Mouse (Mus musculus): ENCODE measurements around the gene Tet3. TPM values are rescaled to one million over a fixed set of nuclear protein-coding genes. Genes with fewer than 3 reads are reported as not detected.

Tet3 gene
- polyA plus RNA-seq, 1 experiment from 2014 or later = 45.1 TPM

GRCm38 (mm10) chr6:83442639-83443038, 16.2 kb downstream of the Tet3 start:
- no peak for DNase-seq (ENCODE audit: low spot score)
- 35% methylated on average over 3 of the region's 3 CpGs for WGBS
- Histone ChIP-seq H3K4me1 (peaks cover 94% of the 10 kb centered on the region), H3K36me3 (peaks cover 68% of the 10 kb centered on the region), H3K27ac (replicated peaks) (peak overlapping the region; percentile 97), H3K9me3 (replicated peaks) (no peaks in the 10 kb centered on the region), H3K4me3 (peak overlapping the region; percentile 78), H3K27me3 (ENCODE audit: low read depth, poor library complexity, severe bottlenecking) (no peaks in the 10 kb centered on the region)

- WGBS = under 1% methylated on average over 48 of the region's 48 CpGs
- H3K36me3 ChIP-seq = peaks cover 65% of the 10 kb centered on the region
These were observed 17.4 kb downstream of the Tet3 start for GRCm38 (mm10) chr6:83441259-83442061.

GRCm38 (mm10) chr6:83440510-83441258, 18.2 kb downstream of the Tet3 start:
- Histone ChIP-seq H3K27ac (replicated peaks) (peak overlapping the region; percentile 97), H3K4me3 (peak overlapping the region; percentile 78), H3K9me3 (replicated peaks) (no peaks in the 10 kb centered on the region), H3K36me3 (peaks cover 63% of the 10 kb centered on the region), H3K27me3 (ENCODE audit: low read depth, poor library complexity, severe bottlenecking) (no peaks in the 10 kb centered on the region), H3K4me1 (peaks cover 100% of the 10 kb centered on the region)
- peak; percentile 81 for DNase-seq (ENCODE audit: low spot score)
- 6% methylated on average over 26 of the region's 26 CpGs for WGBS

More at GRCm38 (mm10) chr6:83441259-83442061, 17.4 kb downstream of the Tet3 start:
- peak overlapping the region; percentile 97 for H3K27ac ChIP-seq (replicated peaks)
- peak overlapping the region; percentile 78 for H3K4me3 ChIP-seq
- H3K27me3 ChIP-seq (ENCODE audit: low read depth, poor library complexity, severe bottlenecking) = no peaks in the 10 kb centered on the region
- H3K9me3 ChIP-seq (replicated peaks) = no peaks in the 10 kb centered on the region
- peaks cover 100% of the 10 kb centered on the region for H3K4me1 ChIP-seq
- DNase-seq (ENCODE audit: low spot score) = peak; percentile 89

GRCm38 (mm10) chr6:83440197-83440509, 18.7 kb downstream of the Tet3 start:
- Histone ChIP-seq H3K9me3 (replicated peaks) (no peaks in the 10 kb centered on the region), H3K27me3 (ENCODE audit: low read depth, poor library complexity, severe bottlenecking) (no peaks in the 10 kb centered on the region), H3K4me1 (peaks cover 100% of the 10 kb centered on the region), H3K27ac (replicated peaks) (peak overlapping the region; percentile 97), H3K4me3 (peak overlapping the region; percentile 78), H3K36me3 (peaks cover 58% of the 10 kb centered on the region)
- no peak for DNase-seq (ENCODE audit: low spot score)
- WGBS = 20% methylated on average over 3 of the region's 3 CpGs

GRCm38 (mm10) chr6:83439781-83440180, 19.1 kb downstream of the Tet3 start:
- DNase-seq (ENCODE audit: low spot score) = no peak
- 74% methylated on average over 5 of the region's 5 CpGs for WGBS
- H3K27ac ChIP-seq (replicated peaks) = peak overlapping the region; percentile 97
- H3K27me3 ChIP-seq (ENCODE audit: low read depth, poor library complexity, severe bottlenecking) = no peaks in the 10 kb centered on the region
- H3K4me1 ChIP-seq = peaks cover 100% of the 10 kb centered on the region
- H3K4me3 ChIP-seq = peak overlapping the region; percentile 78
- H3K9me3 ChIP-seq (replicated peaks) = no peaks in the 10 kb centered on the region
- H3K36me3 ChIP-seq = peaks cover 56% of the 10 kb centered on the region

GRCm38 (mm10) chr6:83439119-83439767, 19.6 kb downstream of the Tet3 start:
- peak overlapping the region; percentile 78 for H3K4me3 ChIP-seq
- H3K27me3 ChIP-seq (ENCODE audit: low read depth, poor library complexity, severe bottlenecking) = no peaks in the 10 kb centered on the region
- peaks cover 60% of the 10 kb centered on the region for H3K36me3 ChIP-seq
- DNase-seq (ENCODE audit: low spot score) = no peak
- no peaks in the 10 kb centered on the region for H3K9me3 ChIP-seq (replicated peaks)
- whole genome bisulfite sequencing = 78% methylated on average over 13 of the region's 13 CpGs
- H3K4me1 ChIP-seq = peaks cover 100% of the 10 kb centered on the region
- H3K27ac ChIP-seq (replicated peaks) = peak overlapping the region; percentile 97

- H3K4me3 ChIP-seq = peak overlapping the region; percentile 78; the same call in 1 of the 2 replicates
- H3K4me1 ChIP-seq = peaks cover 100% of the 10 kb centered on the region
- no peak overlapping the region for H3K27ac ChIP-seq (replicated peaks)
- H3K9me3 ChIP-seq (replicated peaks) = no peaks in the 10 kb centered on the region
- H3K36me3 ChIP-seq = peaks cover 62% of the 10 kb centered on the region
- no peaks in the 10 kb centered on the region for H3K27me3 ChIP-seq (ENCODE audit: low read depth, poor library complexity, severe bottlenecking)
- WGBS = 87% methylated on average over 3 of the region's 3 CpGs
- DNase-seq (ENCODE audit: low spot score) = no peak
These were observed 20.3 kb downstream of the Tet3 start for GRCm38 (mm10) chr6:83438584-83438983.

- Histone ChIP-seq H3K9me3 (replicated peaks) (no peaks in the 10 kb centered on the region), H3K4me3 (peak overlapping the region; percentile 27; the same call in 1 of the 2 replicates), H3K27ac (replicated peaks) (0 out of 2 replicates have a peak overlapping the region, but pooled peaks have one; percentile 14), H3K4me1 (peaks cover 99% of the 10 kb centered on the region), H3K36me3 (peaks cover 66% of the 10 kb centered on the region), H3K27me3 (ENCODE audit: low read depth, poor library complexity, severe bottlenecking) (no peaks in the 10 kb centered on the region)
- DNase-seq (ENCODE audit: low spot score) = no peak
- WGBS = 54% methylated on average over 3 of the region's 3 CpGs
These were observed 21.1 kb downstream of the Tet3 start for GRCm38 (mm10) chr6:83437802-83438201.

- peaks cover 98% of the 10 kb centered on the region for H3K4me1 ChIP-seq
- DNase-seq (ENCODE audit: low spot score) = no peak
- H3K36me3 ChIP-seq = peaks cover 67% of the 10 kb centered on the region
- 65% methylated on average over 3 of the region's 3 CpGs for WGBS
- no peaks in the 10 kb centered on the region for H3K27me3 ChIP-seq (ENCODE audit: low read depth, poor library complexity, severe bottlenecking)
- no peaks in the 10 kb centered on the region for H3K9me3 ChIP-seq (replicated peaks)
- H3K27ac ChIP-seq (replicated peaks) = no peak overlapping the region
- H3K4me3 ChIP-seq = no peak overlapping the region
These were observed 21.7 kb downstream of the Tet3 start for GRCm38 (mm10) chr6:83437225-83437624.

GRCm38 (mm10) chr6:83436547-83436946, 22.3 kb downstream of the Tet3 start:
- Histone ChIP-seq H3K4me1 (peaks cover 97% of the 10 kb centered on the region), H3K4me3 (no peak overlapping the region), H3K9me3 (replicated peaks) (no peaks in the 10 kb centered on the region), H3K27me3 (ENCODE audit: low read depth, poor library complexity, severe bottlenecking) (no peaks in the 10 kb centered on the region), H3K36me3 (peaks cover 73% of the 10 kb centered on the region), H3K27ac (replicated peaks) (no peak overlapping the region)
- 81% methylated on average over 4 of the region's 4 CpGs for WGBS
- no peak for DNase-seq (ENCODE audit: low spot score)

GRCm38 (mm10) chr6:83435174-83435573, 23.7 kb downstream of the Tet3 start:
- no peaks in the 10 kb centered on the region for H3K27me3 ChIP-seq (ENCODE audit: low read depth, poor library complexity, severe bottlenecking)
- DNase-seq (ENCODE audit: low spot score) = peak; percentile 78
- H3K9me3 ChIP-seq (replicated peaks) = no peaks in the 10 kb centered on the region
- peaks cover 92% of the 10 kb centered on the region for H3K4me1 ChIP-seq
- peak overlapping the region; percentile 36 for H3K4me3 ChIP-seq
- WGBS = 14% methylated on average over 5 of the region's 5 CpGs
- H3K36me3 ChIP-seq = peaks cover 77% of the 10 kb centered on the region
- peak overlapping the region; percentile 90 for H3K27ac ChIP-seq (replicated peaks)

GRCm38 (mm10) chr6:83433546-83433945, 25.3 kb downstream of the Tet3 start:
- Histone ChIP-seq H3K36me3 (peaks cover 70% of the 10 kb centered on the region), H3K4me1 (peaks cover 92% of the 10 kb centered on the region), H3K27me3 (ENCODE audit: low read depth, poor library complexity, severe bottlenecking) (no peaks in the 10 kb centered on the region), H3K4me3 (no peak overlapping the region), H3K27ac (replicated peaks) (0 out of 2 replicates have a peak overlapping the region, but pooled peaks have one; percentile 28), H3K9me3 (replicated peaks) (no peaks in the 10 kb centered on the region)
- WGBS = 90% methylated on average over 4 of the region's 4 CpGs
- no peak for DNase-seq (ENCODE audit: low spot score)

All from midbrain, embryonic 10.5 days (tissue).